Mouse (Mus musculus) layer of hippocampus, postnatal 14 days (tissue): ENCODE data around the gene Onecut1. TPM values are rescaled to one million over a fixed set of nuclear protein-coding genes. Genes with fewer than 3 reads are reported as not detected.

Source experiments
- DNase-seq, 2 experiments: peaks; one replicate each; pipeline ENCODE4 v3.0.0; 2021 to 2022; ENCODE audit warnings: low spot score in 2 of 2, mixed read lengths in 1 of 2
- long read RNA-seq, 2 experiments: library from polyadenylated mRNA; stranded (forward); transcript quantifications; one replicate each; pipeline ENCODE4 v2.0.0; 2021
- total RNA-seq, 2 experiments: library from RNA; stranded (reverse); gene quantifications; 2 replicates each; pipeline ENCODE4 v1.2.3; 2021

Gene Onecut1
- total RNA-seq, result under 1 TPM; 0.23 to 0.26 TPM
- long read RNA-seq, experiment 1, result 0 reads
- long read RNA-seq, experiment 2, result 0 reads

DNA sequence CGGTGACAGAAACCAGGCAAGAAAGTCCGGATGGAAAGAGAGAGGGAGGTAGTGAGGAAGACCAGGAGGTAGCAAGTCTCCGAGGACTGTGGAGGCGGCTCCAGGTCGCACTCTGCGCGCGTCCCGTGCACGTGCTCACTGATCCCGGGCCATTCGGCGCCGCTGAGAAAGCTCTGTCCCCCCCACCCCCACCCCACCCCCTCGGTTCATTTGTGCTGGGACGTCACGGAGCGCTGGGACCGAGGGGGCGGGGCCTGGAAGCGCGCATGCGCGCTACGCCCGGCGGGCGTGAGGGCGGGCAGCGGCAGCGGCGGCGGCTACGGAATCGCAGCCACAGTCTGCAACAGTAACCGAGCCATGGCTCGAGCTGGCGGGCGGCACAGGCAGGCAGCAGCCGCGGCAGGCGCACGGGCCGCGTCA is at the start of gene Onecut1:
Onecut1 (plus strand) TSS at position 361 of the 420 bp plus-strand sequence.
- peak in 1 of 2 experiments; percentile 42 for DNase-seq

DNA sequence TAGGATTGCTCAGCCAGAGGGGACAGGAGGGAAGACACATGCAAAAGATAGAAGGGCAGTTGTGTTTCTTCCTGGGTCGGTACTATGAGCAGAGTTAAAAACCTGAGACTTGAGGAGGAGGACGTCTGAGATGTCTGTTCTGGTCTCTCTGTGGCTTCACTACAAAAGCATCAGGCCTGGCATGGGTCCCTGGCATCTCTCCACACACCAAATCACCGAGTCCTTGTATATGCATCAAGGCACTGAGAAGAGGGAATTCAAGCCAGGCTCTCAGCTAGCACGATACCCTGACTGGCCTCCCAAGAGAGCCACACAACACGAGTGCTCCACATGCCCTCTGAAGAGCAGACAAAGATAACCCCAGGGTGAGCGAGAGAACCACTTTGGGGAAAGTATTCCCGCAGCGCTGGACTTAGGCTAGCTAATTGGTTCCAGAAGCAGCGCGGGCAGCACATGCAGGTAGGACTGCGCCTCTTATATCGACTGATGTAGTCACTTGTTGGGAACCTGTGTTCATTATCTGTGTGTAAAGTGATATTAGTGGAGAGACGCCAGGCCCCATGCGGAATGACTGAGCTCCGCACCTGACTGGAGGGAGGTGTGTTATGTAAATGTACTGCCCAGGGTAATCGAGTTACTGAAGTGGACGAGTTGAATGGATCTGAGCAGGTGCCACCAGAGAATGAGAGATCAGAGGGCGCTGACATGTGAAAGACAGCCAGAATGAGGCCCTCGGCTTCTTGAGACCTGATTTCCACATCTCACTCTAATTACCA is 41.8 kb upstream of the Onecut1 start:
- no peak for DNase-seq

DNA sequence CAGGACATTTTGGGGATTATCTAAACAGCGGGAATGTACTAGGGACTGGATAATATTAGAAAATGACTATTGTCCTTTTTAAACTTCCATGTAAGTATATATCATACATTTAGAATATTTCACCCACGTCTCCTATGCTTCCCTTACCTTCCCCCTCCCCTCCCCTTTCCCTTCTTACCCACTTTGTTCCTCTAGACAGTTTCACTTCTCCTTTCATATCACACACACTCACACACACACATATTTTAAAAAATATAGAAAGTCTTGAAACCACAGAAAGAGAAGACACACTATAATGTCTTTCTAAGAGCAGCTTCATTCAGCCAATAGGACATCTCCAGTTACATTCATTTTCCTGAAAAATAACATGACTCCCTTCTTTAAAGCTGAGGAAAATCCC is 36.6 kb upstream of the Onecut1 start:
- DNase-seq, result no peak

DNA sequence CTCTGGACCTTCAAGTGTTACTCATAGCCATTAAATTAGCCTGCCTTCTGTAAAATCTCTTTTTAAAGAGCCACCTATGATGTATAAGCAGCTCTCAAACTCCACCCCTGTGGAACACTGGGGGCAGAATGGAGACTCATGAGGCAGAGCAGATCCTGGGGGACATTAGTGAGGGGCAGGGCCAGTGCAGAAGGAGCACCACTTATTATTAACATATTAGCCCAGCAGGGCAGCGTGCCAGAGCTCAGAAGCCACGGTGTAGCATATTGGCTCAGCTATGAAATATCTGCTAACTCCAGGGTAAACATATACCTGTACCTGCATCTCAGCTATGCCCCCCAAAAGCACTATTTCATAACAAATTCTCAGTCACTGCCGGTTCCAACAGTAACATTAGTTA is 32.5 kb upstream of the Onecut1 start:
- no peak for DNase-seq

DNA sequence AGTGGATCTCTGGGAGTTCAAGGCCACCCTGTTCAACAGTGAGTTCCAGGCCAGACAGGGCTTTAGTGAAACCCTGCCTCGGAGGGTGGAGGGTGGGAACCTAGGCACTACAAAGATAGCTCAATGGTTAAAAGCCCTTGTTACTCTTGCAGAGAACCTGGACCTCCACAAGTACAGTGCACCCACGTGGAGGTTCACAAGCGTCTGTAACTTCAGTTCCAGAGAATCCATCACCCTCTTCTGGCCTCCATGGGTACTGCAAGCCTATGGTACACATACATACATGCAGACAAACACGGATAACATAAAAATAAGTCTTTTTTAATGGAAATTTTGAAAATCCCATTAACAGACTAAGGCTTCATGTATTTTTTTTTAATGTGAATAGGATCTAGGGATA is 18.8 kb upstream of the Onecut1 start:
- DNase-seq, result no peak

DNA sequence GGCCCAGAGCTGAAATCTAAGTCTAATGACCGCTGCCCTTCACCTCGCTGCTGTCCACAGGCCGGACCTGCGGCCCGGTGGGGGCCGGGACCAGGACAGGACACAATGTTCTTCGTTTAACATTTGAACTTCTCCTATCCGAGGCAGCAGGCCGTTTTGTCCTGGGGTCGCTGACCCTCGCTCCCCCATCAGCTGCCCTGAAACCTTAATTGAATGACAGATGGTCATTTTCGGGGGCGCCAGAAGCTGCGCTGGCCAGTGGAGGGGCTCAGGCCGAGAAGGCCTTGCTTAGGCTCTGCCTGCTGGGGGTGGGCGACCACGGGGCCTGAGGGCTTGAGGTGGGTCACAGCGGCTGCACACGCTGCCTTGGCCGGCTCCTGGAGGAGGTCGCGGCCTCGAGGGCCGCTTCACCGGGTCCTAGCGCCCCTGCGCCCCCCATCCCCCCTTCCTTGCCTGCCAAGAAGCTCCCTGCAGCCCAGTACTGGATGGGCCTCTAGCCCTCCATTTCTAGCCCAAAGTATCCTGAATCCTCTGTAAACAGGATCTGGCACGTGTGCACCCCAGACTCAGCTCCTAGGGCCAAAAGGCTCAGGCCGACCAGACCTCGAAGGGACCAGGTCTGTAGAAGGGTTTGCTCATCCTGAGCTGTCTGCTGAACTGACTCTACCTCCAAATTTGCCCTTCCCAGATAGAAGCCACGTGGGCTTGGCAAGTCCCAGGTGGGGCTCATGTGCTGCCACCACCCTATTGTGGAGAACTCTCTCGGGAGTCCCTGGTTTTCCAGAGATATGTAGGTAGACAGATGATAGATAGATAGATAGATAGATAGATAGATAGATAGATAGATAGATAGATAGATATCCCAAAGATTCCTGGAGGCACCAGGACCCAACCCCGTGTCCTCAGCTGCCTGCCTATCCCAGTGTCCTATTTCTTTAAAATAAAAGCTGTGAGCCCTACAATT is 14.6 kb upstream of the Onecut1 start:
- no peak for DNase-seq

DNA sequence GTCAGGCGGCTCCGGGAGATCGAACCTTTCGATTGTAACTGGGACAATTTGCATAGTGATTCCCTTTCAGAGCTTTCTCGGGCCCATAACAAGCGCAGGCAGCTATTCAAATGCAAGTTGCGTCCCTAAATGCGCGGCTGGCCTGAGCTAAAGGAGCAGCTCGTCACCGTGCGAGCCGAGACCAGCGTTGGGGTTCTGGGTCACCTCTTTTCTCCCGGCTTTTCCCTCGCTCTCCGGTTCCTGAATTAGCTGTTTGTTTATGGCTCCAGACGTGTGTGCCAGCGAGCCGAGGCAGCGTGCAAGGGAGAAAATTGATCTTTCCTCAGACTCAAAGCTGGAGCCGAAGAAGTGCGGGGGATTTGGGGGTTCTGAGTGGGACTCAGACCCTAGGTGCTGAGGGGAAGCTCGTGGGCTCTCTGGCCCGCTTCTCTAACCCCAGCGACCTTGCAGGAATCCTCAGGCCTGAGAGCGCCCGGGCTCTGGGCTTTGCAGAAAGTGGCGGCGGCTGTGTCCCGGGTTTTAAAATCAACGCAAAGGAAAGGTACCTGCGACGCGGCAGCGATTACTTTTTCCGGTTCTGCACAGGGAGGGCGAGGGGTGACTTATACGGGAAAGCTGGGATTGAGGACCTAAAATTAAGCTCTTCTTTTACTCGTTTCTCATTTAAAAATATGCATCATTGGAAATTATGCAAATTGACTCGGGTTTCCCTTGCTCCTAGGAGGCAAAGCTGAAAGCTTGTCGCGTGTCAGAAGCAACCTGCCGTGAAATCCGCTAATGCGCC is 13.1 kb upstream of the Onecut1 start:
- no peak for DNase-seq

DNA sequence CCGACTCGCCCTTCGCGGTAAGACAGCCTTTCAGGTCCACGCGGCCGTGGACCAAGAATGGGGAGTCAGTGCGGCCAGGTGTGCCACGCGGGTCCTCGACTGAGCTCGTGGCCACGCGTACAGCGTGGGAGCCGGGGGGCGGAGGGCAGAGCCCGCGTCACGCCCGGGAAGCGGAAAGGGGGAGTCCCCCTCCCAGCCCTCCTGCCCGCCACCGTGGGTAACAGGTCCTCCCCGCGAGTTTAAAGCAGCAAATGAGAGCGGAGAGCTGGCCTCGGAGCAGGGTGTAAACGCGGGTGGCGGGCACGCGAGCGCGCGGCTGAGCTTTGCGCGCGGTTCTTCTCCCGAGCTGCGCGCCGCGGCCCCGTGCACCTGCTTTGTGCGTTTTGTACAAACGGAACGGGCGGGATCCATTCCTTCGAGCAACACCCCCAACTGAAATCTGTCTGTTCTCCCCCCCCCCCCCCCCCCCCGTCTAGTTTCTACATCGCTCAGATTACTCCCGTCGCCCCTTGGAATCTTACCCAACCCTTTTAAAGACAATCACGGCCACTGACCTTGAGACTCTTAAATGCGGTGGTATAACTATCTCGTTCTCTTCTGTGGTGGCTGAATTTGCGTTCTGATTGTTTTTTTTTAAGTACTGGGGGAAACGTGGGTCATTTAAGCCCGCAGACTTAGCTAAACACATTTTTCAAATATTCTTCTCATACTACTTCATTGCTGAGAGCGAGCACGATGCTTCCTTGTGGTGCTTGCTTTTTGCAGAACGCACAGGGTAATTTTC is 12.3 kb upstream of the Onecut1 start:
- DNase-seq, result no peak

DNA sequence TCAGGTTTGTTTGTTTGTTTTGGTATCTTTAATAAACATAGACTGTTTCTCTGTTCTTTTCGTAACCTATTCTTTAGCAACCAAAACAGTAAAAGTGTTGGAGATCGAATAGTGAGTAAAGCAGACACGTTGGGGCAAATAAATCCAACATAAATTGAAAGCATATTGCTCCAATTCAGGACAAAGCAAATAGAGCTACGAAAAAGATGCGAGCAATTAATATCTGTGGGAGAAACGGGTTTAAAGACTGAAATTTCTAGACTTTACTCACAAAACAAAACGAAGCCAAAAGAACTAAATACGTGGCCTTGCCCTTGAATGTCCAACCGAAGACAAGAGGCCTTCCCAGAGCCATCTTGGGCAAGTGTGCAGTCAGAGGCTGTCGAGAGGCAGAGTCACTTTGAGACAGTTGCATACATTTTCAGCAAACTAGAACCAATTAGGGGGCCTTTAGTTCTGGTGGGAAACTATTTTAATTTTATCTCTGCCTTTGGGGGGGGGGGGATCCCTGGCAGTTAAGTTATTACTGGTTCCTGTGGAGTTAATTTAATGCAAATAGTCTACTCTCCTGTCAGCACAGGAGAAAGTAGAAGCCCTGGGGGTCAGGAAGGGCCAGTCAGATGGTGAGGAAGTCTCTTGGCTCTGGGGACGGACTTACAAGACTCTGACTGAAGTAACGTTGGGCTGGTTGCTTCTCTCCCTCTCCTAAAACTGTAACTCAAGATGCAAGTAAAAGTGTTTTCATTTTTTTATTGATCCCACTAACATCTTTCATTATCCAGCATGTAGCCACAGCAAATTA is 11.5 kb upstream of the Onecut1 start:
- DNase-seq, result no peak

DNA sequence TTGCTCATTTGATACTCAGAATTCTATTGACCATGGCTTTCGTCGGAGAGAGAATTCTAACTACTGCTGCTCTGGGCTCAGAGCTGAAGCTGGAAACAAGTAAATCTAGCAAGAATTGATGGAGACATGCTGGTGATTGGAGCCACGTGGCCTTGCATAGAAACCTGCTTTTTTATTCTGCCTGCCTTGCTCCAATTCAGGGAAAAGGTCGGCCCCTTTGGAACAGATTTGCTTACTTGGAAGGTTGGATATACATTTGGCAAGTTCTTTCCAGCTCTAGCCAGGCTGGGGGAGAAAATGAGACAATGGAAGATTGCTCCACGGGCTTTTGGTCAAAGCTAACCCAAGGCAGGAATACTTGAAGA is 11.0 kb upstream of the Onecut1 start:
- no peak for DNase-seq

DNA sequence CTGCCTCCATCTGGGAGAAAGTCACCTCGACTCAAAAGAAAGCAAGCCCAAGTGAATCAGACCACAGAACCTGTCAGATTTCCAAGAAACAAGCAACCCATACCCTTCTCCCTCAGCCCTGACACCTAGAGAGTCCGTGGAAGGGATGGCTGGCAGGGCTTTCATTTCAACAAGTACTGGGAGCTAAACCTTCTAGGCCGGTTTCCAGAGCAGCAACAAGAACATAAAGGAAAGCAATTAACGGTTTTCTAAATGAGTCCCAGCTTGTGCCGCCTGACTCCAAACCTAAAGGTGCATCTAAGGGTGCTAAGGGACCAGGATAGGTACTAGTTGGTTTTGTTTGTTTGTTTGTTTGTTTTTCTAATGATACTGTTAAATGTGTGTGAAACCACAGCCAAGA is 10.1 kb upstream of the Onecut1 start:
- no peak for DNase-seq

DNA sequence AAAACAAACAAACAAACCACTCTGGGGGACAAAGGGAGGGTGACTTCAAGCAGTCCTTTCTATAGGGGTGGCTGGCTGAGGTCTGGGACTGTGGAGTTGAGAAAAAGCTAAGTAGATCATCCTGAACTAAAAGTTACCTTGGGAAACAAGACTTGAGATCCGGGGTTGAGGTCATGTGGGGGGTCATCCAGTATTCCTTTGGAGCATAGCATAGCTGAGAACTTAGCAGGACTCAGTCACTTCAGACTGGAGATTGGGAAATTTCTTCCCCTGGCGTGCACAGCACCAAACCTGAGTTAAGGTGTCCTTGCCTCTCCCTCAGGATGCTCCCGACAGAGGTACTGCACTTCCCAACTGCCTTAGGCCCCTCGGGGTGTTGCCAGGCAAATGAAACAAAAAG is 9.4 kb upstream of the Onecut1 start:
- no peak for DNase-seq

DNA sequence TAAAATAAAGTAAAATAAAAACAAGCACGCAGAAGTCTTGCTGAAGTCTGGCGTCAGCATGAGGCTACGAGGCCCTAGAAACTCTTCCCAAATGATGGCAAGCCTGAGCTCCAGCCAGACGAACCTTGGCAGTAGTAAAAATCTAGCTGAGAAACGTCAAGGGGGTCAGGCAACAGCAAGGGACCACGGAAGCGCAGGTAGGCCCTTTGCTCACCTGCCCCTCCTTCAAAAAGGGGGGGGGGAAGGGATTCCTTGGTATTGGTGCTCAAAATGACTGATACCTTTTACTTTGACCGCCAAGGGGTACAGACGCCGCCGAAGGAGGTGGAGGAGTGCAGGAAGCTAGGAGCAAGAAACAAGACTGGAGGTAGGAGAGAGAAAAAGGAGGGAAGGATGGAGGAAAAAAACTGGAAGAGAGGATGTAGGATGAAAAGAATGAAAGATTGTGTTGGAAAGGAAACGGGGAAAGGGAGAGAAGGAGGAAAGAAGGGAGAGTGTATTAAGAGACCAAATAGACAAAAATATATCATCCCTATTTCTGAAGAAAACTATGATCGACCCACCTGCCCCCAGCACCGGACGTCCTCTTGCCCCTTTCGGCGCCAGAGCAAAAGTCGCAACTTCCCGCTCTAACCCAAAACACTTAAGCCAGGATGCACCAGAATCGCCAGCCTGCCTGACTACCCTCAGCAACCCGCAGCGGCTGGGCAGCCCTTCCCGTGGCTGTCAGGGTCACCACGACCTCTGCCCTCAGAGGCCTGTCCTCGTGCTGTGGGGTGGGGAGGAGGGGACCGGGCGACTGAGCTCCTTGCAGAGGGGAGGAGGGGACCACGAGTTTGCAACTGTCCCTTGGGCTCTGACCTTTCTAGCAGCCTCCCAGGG is 8.3 kb upstream of the Onecut1 start:
- no peak for DNase-seq

DNA sequence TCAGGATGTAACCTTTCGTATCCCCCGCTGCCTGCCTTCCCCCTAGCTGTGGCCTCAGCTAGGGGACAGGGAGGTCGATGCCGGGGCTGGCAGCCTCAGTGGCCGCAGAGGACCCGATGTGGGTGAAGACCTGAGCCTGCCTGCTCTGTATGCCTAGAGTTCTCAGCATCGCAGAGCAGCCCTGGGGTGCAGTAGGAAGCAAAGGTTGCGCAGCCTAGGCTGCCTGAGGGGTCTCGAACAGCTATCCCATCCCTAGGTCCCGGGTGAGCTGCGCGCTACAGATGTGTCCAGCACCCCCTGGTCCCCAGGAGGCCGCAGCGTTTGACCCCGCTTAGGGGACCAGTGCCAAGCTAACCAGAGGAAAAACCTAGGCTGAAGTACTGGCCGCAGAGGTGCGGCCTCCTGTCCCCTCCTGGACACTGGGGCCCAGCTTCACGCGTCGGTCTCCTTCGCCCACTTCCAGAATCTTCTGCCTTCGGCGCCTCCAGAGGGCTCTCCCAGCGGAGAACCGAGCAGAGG is 7.6 kb upstream of the Onecut1 start:
- DNase-seq, result no peak

DNA sequence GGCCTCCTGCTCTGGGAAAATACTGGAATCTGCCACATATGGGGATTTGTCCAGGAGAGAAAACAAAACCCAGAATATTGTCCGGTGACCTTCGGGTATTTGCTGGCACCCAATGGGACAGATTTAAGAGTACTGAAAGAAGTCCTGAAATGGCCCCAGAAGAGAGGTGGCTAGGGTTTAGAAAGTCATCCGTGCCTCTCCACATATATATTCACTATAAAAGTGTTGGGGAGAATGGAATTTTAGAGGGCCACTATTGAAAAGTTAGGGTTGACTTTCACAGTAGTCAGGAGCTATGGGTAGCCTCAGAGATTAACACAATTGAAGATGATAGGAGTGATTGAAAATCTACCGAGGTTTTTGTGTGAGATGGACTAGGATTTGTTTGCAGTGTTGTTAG is 6.3 kb upstream of the Onecut1 start:
- DNase-seq, result no peak

DNA sequence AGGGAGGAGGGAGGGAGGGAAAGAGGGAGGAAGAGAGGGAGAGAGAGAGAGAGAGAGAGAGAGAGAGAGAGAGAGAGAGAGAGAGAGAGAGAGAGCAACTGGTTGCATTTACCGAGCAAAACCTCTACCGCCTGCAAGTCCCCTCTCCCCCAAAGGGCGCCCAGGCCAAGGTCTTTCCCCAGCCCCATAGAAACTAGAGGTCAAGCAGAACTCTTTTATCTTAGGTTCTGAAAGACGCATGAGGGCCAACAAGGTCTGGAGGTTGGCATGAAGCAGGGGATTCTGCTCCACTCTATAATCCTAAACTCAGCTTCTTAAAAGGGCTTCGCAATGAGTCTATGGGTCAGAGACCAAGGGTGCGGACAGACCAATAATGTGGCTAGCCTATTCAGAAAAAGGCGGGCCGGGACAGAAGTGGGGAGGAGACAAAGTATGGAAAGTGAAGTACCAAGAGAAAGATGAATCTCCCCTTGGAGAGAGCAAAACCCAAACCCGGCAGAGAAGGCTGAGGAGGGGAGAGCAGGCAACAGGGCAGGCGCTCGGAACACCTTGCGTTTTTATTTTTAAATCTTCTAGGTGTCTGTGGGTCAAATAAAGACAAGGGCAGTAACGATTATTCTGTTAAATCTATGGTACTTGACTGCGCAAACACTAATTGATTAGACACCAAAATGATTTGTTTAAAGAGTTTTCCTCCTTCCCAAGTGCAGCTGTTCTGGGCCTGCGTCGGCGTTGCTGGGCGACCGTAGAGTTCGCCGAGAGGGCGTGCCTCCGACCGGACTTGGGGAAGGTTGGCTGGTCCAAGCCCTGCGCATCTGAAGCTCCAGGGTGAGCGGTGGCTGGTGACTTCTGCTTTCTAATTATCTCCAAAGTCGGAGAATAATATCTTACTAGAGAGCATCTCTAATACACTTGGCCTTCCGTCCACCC is 4.9 kb upstream of the Onecut1 start:
- DNase-seq, result no peak

DNA sequence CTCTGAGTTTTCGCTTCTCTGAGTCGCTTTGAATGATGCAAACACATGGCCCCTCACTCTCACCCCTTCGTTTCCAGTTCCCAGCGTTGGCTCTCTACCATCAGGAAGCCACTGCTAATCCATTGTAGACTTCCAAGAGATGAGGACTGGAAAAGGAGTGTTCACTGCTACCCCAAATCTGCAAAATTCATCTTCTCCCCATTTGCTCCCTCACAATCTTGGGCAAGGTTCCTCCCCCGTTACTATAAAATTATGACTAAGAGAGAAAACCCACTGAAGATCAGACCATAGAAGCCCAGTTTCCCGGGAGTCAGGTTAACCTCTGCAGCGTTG is 4.2 kb upstream of the Onecut1 start:
- no peak for DNase-seq

DNA sequence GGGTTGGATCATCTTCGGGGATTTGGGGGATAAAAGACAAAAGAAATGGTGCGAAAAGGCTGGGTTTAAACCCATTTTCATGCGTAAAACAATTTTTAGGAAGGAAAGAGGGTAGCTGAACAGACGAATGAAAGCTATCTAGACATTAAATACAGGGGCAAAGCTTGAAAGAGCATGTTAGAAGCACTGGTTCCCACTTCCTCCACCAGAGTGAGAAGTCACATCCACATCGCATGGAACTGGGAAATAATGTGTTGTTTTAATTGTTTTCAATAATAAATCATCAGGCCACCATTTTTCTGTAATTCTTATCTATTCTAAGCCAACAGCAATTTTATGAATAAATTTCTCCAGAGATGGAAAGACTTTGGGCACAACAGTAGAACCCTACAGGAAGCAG is 3.6 kb upstream of the Onecut1 start:
- DNase-seq, result no peak
